Mouse (Mus musculus) heart, postnatal 0 days (tissue): Measurements from ENCODE around the gene Kpna7.

Experiments used
- CTCF ChIP-seq: IDR thresholded peaks from 2 replicates; pipeline ENCODE4 v1.5.1; 2016; ENCODE audit warnings: antibody characterized with exemption, control low read depth, low read depth
- EP300 ChIP-seq: IDR thresholded peaks from 2 replicates; pipeline ENCODE4 v1.6.1; 2016; ENCODE audit warnings: antibody characterized with exemption, low read depth

- TF ChIP-seq EP300 (no peak), CTCF (no peak)
Observed at GRCm38 (mm10) chr5:144963401-144963800, 120.4 kb downstream of the Kpna7 start.
